Mouse (Mus musculus) kidney, postnatal 0 days (tissue): ENCODE measurements around the gene Tmem210. TPM values are rescaled to one million over a fixed set of nuclear protein-coding genes. Genes with fewer than 3 reads are reported as not detected.

Experiments used
- ATAC-seq: fragments of 200-750 bp; cut with Nextera tagmentation; replicated peaks from 2 replicates; pipeline ENCODE4 v1.8.0; 2017; ENCODE audit warnings: low read depth, moderate number of reproducible peaks, moderate TSS enrichment, moderate library complexity; ENCODE audit not compliant: low FRiP score
- DNase-seq: peaks from one replicate; pipeline ENCODE4 v3.0.0-alpha.2; 2016; ENCODE audit warnings: low spot score
- H3K27ac ChIP-seq: fragments of 300-500 bp; sonication (generic); 2 replicates; pipeline ENCODE4 v1.5.1; 2014; ENCODE audit warnings: mild to moderate bottlenecking
- H3K27me3 ChIP-seq: fragments of 300-500 bp; sonication (generic); 2 replicates; pipeline ENCODE4 v1.6.1; 2014; ENCODE audit warnings: low read length, mixed read lengths; ENCODE audit not compliant: insufficient read depth
- H3K36me3 ChIP-seq: fragments of 300-500 bp; sonication (generic); 2 replicates; pipeline ENCODE4 v1.6.1; 2014; ENCODE audit warnings: low read length, mixed read lengths; ENCODE audit not compliant: insufficient read depth
- H3K4me1 ChIP-seq: fragments of 300-500 bp; sonication (generic); replicated peaks from 2 replicates; pipeline ENCODE4 v1.6.1; 2014; ENCODE audit warnings: antibody characterized with exemption, low read length, mixed read lengths; ENCODE audit not compliant: insufficient read depth
- H3K4me2 ChIP-seq: fragments of 300-500 bp; sonication (generic); 2 replicates; pipeline ENCODE4 v1.6.1; 2014; ENCODE audit warnings: mild to moderate bottlenecking, low read length, moderate library complexity, mixed read lengths
- H3K4me3 ChIP-seq: fragments of 300-500 bp; sonication (generic); replicated peaks from 2 replicates; pipeline ENCODE4 v1.5.1; 2014; ENCODE audit warnings: low read depth, low read length
- H3K9ac ChIP-seq: fragments of 300-500 bp; sonication (generic); 2 replicates; pipeline ENCODE4 v1.6.1; 2014; ENCODE audit warnings: low read depth, low read length
- H3K9me3 ChIP-seq: fragments of 300-500 bp; sonication (generic); replicated peaks from 2 replicates; pipeline ENCODE4 v1.6.1; 2016; ENCODE audit warnings: low read length, inconsistent platforms, mixed read lengths
- CTCF ChIP-seq: IDR thresholded peaks from 2 replicates; pipeline ENCODE4 v1.5.1; 2016; ENCODE audit warnings: antibody characterized with exemption, low read depth, mild to moderate bottlenecking, moderate library complexity
- WGBS: fragments of 180-500 bp; shearing (Covaris S2); extraction: QIAGEN DNeasy Blood & Tissue Kit; methylation state at CpG from one replicate; pipeline ENCODE4 v1.1.7; 2014; 5-methylcytosine and 5-hydroxymethylcytosine counted together
- polyA plus RNA-seq: library from polyadenylated mRNA; unstranded; fragments of >200 nt; fragmentation: Nextera tagmentation; extraction: Ambion mirVana; gene quantifications from 2 replicates; pipeline ENCODE4 v1.2.1, GENCODE M21; 2015

Gene Tmem210
- not detected in 2 replicates for polyA plus RNA-seq

DNA sequence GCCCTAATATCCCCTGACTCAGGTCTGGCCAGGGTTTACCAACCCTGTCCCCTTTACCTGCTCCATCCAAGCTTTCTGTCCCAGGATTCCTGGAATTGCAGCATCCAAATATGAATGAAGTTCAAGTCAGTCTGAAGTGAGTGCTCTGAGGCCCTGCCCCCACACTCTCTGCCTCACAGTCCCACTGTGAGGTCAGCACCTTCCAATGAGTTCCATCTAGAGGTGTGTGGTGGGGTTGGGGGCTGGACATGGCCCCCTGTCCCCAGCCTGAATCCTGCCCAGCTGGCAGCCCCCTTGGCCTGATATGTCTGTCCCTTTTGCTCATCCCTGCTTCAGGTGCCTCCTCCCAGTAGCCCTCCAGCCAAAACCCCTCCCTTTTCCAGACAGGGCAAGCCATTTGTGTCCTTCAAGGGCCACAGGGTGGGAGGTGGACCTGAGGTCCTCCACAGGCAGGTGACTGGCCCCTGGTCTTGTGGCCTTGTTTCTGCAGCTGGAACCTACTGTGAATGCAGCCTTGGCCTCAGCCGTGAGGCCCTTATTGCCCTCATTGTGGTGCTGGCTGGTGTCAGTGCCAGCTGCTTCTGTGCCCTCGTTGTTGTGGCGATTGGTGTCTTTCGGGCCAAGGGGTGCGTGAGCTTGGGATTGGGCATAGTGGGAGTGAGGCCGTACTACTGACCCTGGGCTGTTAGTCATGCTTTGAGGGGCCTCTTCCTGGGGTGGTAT is at the start of gene Tmem210:
Gene Tmem210, plus strand, starts transcription at position 219 of the 723 bp plus-strand sequence.
- ATAC-seq, result no peak
- no peak for DNase-seq
- H3K36me3 ChIP-seq, result peaks cover 29% of the 10 kb centered on the region
- no peak for TF ChIP-seq CTCF
- whole genome bisulfite sequencing, result 82% methylated on average over 6 of the region's 6 CpGs
- H3K9me3 ChIP-seq, result no peaks in the 10 kb centered on the region
- no peak within 1 kb of the TSS for H3K4me3 ChIP-seq
- peaks cover 49% of the 10 kb centered on the region for H3K27me3 ChIP-seq
- H3K4me1 ChIP-seq, result peaks cover 12% of the 10 kb centered on the region; the same call in 1 of the 2 replicates
- H3K9ac ChIP-seq, result no peak within 1 kb of the TSS
- no peak within 1 kb of the TSS for H3K4me2 ChIP-seq
- peak within 1 kb of the TSS; percentile 55 for H3K27ac ChIP-seq

DNA sequence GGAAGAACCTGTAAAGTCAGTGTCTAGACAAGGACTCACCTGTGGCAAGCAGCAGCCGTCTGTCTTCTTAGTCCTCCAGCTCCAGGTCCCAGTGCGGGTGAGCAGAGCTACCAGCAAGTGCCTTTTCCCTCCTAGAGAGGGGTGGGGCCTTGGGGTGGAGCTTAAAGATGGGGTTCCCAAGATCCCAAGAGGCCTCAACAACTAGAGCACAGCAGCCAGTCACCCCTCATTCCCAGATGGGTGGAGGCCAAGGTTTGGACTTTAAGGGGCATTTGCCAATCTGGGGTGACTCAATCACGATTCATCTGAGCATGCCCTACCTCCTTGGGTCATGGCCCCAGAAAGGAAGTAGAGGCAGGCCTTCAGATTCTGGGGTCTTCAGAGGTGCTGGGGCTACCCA is 48.2 kb upstream of the Tmem210 start:
- WGBS, result 88% methylated on average over 3 of the region's 3 CpGs
- TF ChIP-seq CTCF, result no peak
- Histone ChIP-seq H3K4me2 (no peak overlapping the region), H3K4me3 (no peak overlapping the region), H3K9ac (no peak overlapping the region), H3K27ac (no peak overlapping the region), H3K4me1 (peaks cover 20% of the 10 kb centered on the region), H3K36me3 (no peaks in the 10 kb centered on the region), H3K27me3 (no peaks in the 10 kb centered on the region), H3K9me3 (no peaks in the 10 kb centered on the region)
- ATAC-seq (no peak), DNase-seq (no peak)

DNA sequence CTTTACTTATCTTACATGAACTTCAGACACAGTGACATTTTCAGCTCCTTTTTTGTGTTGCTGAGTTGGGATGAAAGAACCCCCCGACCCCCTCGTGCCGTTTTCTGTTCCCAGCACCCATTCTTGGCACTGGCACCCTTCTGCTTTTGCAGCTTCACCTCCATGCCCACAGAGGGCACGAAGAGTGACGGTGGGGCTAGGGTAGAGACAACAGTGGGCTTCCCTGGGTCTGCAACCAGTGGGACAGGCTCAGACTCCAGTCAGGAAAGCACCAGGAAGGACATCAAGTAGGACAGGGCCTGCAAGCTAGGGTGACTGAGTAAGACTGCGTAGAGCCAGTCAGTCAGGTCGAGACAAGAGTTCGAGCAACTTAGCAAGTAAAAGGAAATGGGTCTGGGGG is 47.6 kb upstream of the Tmem210 start:
- Histone ChIP-seq H3K36me3 (no peaks in the 10 kb centered on the region), H3K4me2 (peak overlapping the region; percentile 92), H3K27me3 (no peaks in the 10 kb centered on the region), H3K4me1 (peaks cover 20% of the 10 kb centered on the region), H3K9ac (peak overlapping the region; percentile 36; the same call in 1 of the 2 replicates), H3K9me3 (no peaks in the 10 kb centered on the region), H3K4me3 (peak overlapping the region; percentile 26; the same call in 1 of the 2 replicates), H3K27ac (peak overlapping the region; percentile 59)
- no peak for TF ChIP-seq CTCF
- no peak for ATAC-seq
- no peak for DNase-seq
- 51% methylated on average over 8 of the region's 8 CpGs for WGBS

DNA sequence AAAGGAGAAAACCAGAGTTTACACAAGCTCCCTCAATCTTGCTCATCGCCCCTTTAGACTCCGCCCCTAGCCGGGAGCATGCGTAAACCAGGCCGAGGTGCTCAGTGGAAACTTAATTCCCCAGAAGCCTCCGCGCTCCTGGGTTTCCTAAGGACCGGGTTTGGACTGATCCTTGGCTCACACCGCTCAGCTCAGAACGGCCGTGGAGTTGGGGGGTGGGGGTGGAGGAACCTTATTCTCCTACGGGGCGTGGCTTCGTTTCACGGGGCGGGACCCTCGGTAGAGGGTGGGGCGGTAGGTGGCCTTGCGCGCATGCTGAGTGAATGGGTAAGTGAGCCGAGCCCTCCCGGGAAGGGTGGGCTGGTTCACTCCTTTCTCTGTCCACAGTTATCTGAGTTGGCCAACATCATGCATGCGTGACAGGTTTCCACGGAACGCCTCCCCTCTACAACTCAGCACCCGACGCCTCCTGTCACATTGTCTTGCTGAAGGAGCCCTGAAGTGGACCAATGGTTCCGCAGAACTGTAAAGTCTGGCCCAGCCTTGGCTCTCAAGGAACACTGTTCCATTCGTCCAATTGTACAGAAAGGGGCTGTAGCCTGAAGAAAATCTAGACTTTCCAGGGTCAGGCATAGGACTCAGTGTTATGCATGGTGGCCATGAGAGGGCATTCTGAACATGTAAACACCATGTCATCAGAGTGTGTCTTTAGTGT is 47.1 kb upstream of the Tmem210 start:
- Histone ChIP-seq H3K9ac (peak overlapping the region; percentile 28; the same call in 1 of the 2 replicates), H3K9me3 (no peaks in the 10 kb centered on the region), H3K4me2 (peak overlapping the region; percentile 92), H3K27me3 (no peaks in the 10 kb centered on the region), H3K4me3 (peak overlapping the region; percentile 26), H3K4me1 (peaks cover 20% of the 10 kb centered on the region), H3K36me3 (no peaks in the 10 kb centered on the region), H3K27ac (peak overlapping the region; percentile 59)
- WGBS, result 2% methylated on average over 29 of the region's 29 CpGs
- no peak for TF ChIP-seq CTCF
- ATAC-seq, result peak; percentile 84
- DNase-seq, result peak; percentile 85

DNA sequence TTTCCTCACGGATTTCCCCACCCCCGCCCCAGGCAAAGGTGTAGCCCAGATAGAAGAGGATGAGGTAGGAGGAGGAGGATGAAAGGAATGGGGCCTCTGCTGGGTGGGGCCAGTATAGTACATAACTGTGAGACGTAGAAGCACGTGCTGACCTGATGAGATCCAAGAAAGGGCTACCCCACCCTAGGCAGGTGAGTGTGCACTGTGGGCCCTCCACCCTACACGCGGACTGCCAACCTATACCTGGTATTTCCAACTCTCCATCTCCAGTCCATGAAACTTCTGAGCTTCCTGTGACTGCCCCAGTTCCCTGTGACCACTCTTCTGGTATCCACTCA is 46.5 kb upstream of the Tmem210 start:
- Histone ChIP-seq H3K27me3 (no peaks in the 10 kb centered on the region), H3K4me2 (peak overlapping the region; percentile 92), H3K4me1 (peaks cover 20% of the 10 kb centered on the region), H3K4me3 (peak overlapping the region; percentile 26; the same call in 1 of the 2 replicates), H3K9ac (no peak overlapping the region), H3K9me3 (no peaks in the 10 kb centered on the region), H3K36me3 (no peaks in the 10 kb centered on the region), H3K27ac (peak overlapping the region; percentile 59; the same call in 1 of the 2 replicates)
- no peak for TF ChIP-seq CTCF
- 14% methylated on average over 6 of the region's 6 CpGs for WGBS
- ATAC-seq (0 out of 2 replicates have a peak, but pooled peaks have one; percentile 10), DNase-seq (no peak)

DNA sequence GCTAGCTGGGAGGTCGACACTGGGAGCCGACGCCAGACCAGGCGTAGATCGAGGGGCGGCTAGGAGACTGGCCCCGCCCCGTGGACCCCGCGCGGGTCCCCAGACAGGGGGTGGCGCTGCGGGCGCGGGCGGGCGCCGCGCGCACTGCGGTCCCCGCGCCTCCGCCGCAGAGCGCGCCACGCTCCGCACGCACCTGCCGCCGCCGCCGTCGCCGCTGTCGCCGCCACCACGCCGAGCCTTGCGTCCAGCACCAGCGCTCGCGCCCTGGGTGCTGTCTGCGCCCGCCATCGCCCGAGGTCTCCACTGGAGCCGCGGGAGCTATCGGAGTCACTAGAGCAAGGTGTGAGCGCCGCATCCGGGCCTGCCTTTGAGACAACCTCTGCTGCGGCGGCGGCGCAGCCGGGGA is 45.8 kb upstream of the Tmem210 start, which contains the start of the genes Rnf208 and Cysrt1:
Gene Rnf208, plus strand, starts transcription at position 155 of the 406 bp plus-strand sequence.
Gene Cysrt1, minus strand, starts transcription at position 352 of the 406 bp plus-strand sequence.
- Histone ChIP-seq H3K36me3 (no peaks in the 10 kb centered on the region), H3K9me3 (no peaks in the 10 kb centered on the region), H3K4me2 (peak within 1 kb of the TSS; percentile 92), H3K27me3 (no peaks in the 10 kb centered on the region), H3K27ac (peak within 1 kb of the TSS; percentile 59), H3K4me3 (peak within 1 kb of the TSS; percentile 49), H3K9ac (peak within 1 kb of the TSS; percentile 68), H3K4me1 (peaks cover 20% of the 10 kb centered on the region)
- DNase-seq (no peak), ATAC-seq (0 out of 2 replicates have a peak, but pooled peaks have one; percentile 0)
- TF ChIP-seq CTCF, result no peak
- WGBS, result under 1% methylated on average over 45 of the region's 59 CpGs
